Mouse (Mus musculus): ENCODE data around the gene Zer1. TPM values are rescaled to one million over a fixed set of nuclear protein-coding genes. Genes with fewer than 3 reads are reported as not detected.
"Not testable (repeated sequence)": the region's sequence is repeated elsewhere in the genome, so short reads cannot be mapped to it uniquely, and the experiment has no call there.

Gene Zer1
- polyA plus RNA-seq, 1 experiment from 2014 or later = 2.5 TPM

- Histone ChIP-seq H3K36me3 (ENCODE audit: control insufficient read depth, insufficient read depth) (peaks cover 3% of the 10 kb centered on the region; the same call in 1 of the 2 replicates), H3K27ac (ENCODE audit: low read length) (peak overlapping the region; percentile 92), H3K9me3 (replicated peaks; ENCODE audit: control insufficient read depth, low read length) (no peaks in the 10 kb centered on the region), H3K4me2 (ENCODE audit: low read depth, low read length) (peak overlapping the region; percentile 100), H3K27me3 (ENCODE audit: control insufficient read depth, insufficient read depth, low read depth, low read length) (no peaks in the 10 kb centered on the region), H3K9ac (ENCODE audit: low read depth, low read length) (peak overlapping the region; percentile 81), H3K4me1 (ENCODE audit: control insufficient read depth, low read depth, low read length) (peaks cover 44% of the 10 kb centered on the region), H3K4me3 (ENCODE audit: low read depth, low read length) (peak overlapping the region; percentile 80)
- ATAC-seq (ENCODE audit: low read depth) = no peak
- 7% methylated on average over 3 of the region's 3 CpGs for WGBS (ENCODE audit: insufficient replicate concordance)
These were observed 60.6 kb downstream of the Zer1 start for GRCm38 (mm10) chr2:30063791-30064190.

- peak overlapping the region; percentile 100 for H3K4me2 ChIP-seq (ENCODE audit: low read depth, low read length)
- no peaks in the 10 kb centered on the region for H3K9me3 ChIP-seq (replicated peaks; ENCODE audit: control insufficient read depth, low read length)
- H3K4me3 ChIP-seq (ENCODE audit: low read depth, low read length) = peak overlapping the region; percentile 80
- H3K36me3 ChIP-seq (ENCODE audit: control insufficient read depth, insufficient read depth) = no peaks in the 10 kb centered on the region
- H3K9ac ChIP-seq (ENCODE audit: low read depth, low read length) = peak overlapping the region; percentile 81
- peak overlapping the region; percentile 92 for H3K27ac ChIP-seq (ENCODE audit: low read length)
- under 1% methylated on average over 8 of the region's 8 CpGs for WGBS (ENCODE audit: insufficient replicate concordance)
- no peaks in the 10 kb centered on the region for H3K27me3 ChIP-seq (ENCODE audit: control insufficient read depth, insufficient read depth, low read depth, low read length)
- H3K4me1 ChIP-seq (ENCODE audit: control insufficient read depth, low read depth, low read length) = peaks cover 44% of the 10 kb centered on the region
- no peak for ATAC-seq (ENCODE audit: low read depth)
These were observed 61.1 kb downstream of the Zer1 start for GRCm38 (mm10) chr2:30063235-30063634.

GRCm38 (mm10) chr2:30062249-30063093 lies 61.9 kb downstream of the Zer1 start:
- H3K27ac ChIP-seq (ENCODE audit: low read length) = peak overlapping the region; percentile 92
- ATAC-seq (ENCODE audit: low read depth) = 0 out of 2 replicates have a peak, but pooled peaks have one; percentile 5
- H3K36me3 ChIP-seq (ENCODE audit: control insufficient read depth, insufficient read depth) = no peaks in the 10 kb centered on the region
- H3K4me3 ChIP-seq (ENCODE audit: low read depth, low read length) = peak overlapping the region; percentile 80
- H3K4me2 ChIP-seq (ENCODE audit: low read depth, low read length) = peak overlapping the region; percentile 100
- no peaks in the 10 kb centered on the region for H3K27me3 ChIP-seq (ENCODE audit: control insufficient read depth, insufficient read depth, low read depth, low read length)
- H3K4me1 ChIP-seq (ENCODE audit: control insufficient read depth, low read depth, low read length) = peaks cover 42% of the 10 kb centered on the region
- WGBS (ENCODE audit: insufficient replicate concordance) = under 1% methylated on average over 40 of the region's 40 CpGs
- H3K9ac ChIP-seq (ENCODE audit: low read depth, low read length) = peak overlapping the region; percentile 81
- H3K9me3 ChIP-seq (replicated peaks; ENCODE audit: control insufficient read depth, low read length) = no peaks in the 10 kb centered on the region

GRCm38 (mm10) chr2:30061215-30062166 lies 62.9 kb downstream of the Zer1 start:
- no peak for ATAC-seq (ENCODE audit: low read depth)
- peak overlapping the region; percentile 100 for H3K4me2 ChIP-seq (ENCODE audit: low read depth, low read length)
- no peaks in the 10 kb centered on the region for H3K27me3 ChIP-seq (ENCODE audit: control insufficient read depth, insufficient read depth, low read depth, low read length)
- no peaks in the 10 kb centered on the region for H3K9me3 ChIP-seq (replicated peaks; ENCODE audit: control insufficient read depth, low read length)
- peak overlapping the region; percentile 92 for H3K27ac ChIP-seq (ENCODE audit: low read length)
- H3K9ac ChIP-seq (ENCODE audit: low read depth, low read length) = peak overlapping the region; percentile 81
- WGBS (ENCODE audit: insufficient replicate concordance) = 5% methylated on average over 34 of the region's 37 CpGs
- H3K4me1 ChIP-seq (ENCODE audit: control insufficient read depth, low read depth, low read length) = peaks cover 45% of the 10 kb centered on the region
- H3K4me3 ChIP-seq (ENCODE audit: low read depth, low read length) = peak overlapping the region; percentile 80
- H3K36me3 ChIP-seq (ENCODE audit: control insufficient read depth, insufficient read depth) = no peaks in the 10 kb centered on the region

- H3K4me3 ChIP-seq (ENCODE audit: low read depth, low read length) = no peak overlapping the region
- no peaks in the 10 kb centered on the region for H3K36me3 ChIP-seq (ENCODE audit: control insufficient read depth, insufficient read depth)
- H3K27me3 ChIP-seq (ENCODE audit: control insufficient read depth, insufficient read depth, low read depth, low read length) = peaks cover 2% of the 10 kb centered on the region
- no peak overlapping the region for H3K4me2 ChIP-seq (ENCODE audit: low read depth, low read length)
- no peaks in the 10 kb centered on the region for H3K9me3 ChIP-seq (replicated peaks; ENCODE audit: control insufficient read depth, low read length)
- 66% methylated on average over 5 of the region's 5 CpGs for WGBS (ENCODE audit: insufficient replicate concordance)
- H3K4me1 ChIP-seq (ENCODE audit: control insufficient read depth, low read depth, low read length) = peaks cover 21% of the 10 kb centered on the region
- H3K27ac ChIP-seq (ENCODE audit: low read length) = no peak overlapping the region
- no peak overlapping the region for H3K9ac ChIP-seq (ENCODE audit: low read depth, low read length)
- ATAC-seq (ENCODE audit: low read depth) = no peak
These were observed 66.0 kb downstream of the Zer1 start for GRCm38 (mm10) chr2:30058418-30058817.

GRCm38 (mm10) chr2:30057223-30057904 lies 67.0 kb downstream of the Zer1 start, which contains the start of gene Set:
Gene Set (plus strand): TSS chr2:30057378.
- WGBS (ENCODE audit: insufficient replicate concordance) = 37% methylated on average over 11 of the region's 12 CpGs
- H3K36me3 ChIP-seq (ENCODE audit: control insufficient read depth, insufficient read depth) = no peaks in the 10 kb centered on the region
- H3K9me3 ChIP-seq (replicated peaks; ENCODE audit: control insufficient read depth, low read length) = no peaks in the 10 kb centered on the region
- H3K4me3 ChIP-seq (ENCODE audit: low read depth, low read length) = no peak within 1 kb of the TSS
- H3K4me2 ChIP-seq (ENCODE audit: low read depth, low read length) = no peak within 1 kb of the TSS
- no peak within 1 kb of the TSS for H3K9ac ChIP-seq (ENCODE audit: low read depth, low read length)
- peak; percentile 53 for ATAC-seq (ENCODE audit: low read depth)
- H3K27ac ChIP-seq (ENCODE audit: low read length) = no peak within 1 kb of the TSS
- peaks cover 2% of the 10 kb centered on the region for H3K27me3 ChIP-seq (ENCODE audit: control insufficient read depth, insufficient read depth, low read depth, low read length)
- peaks cover 12% of the 10 kb centered on the region for H3K4me1 ChIP-seq (ENCODE audit: control insufficient read depth, low read depth, low read length)

GRCm38 (mm10) chr2:30056736-30057135 lies 67.6 kb downstream of the Zer1 start:
- Histone ChIP-seq H3K4me2 (ENCODE audit: low read depth, low read length) (no peak overlapping the region), H3K9ac (ENCODE audit: low read depth, low read length) (no peak overlapping the region), H3K27me3 (ENCODE audit: control insufficient read depth, insufficient read depth, low read depth, low read length) (peaks cover 2% of the 10 kb centered on the region), H3K36me3 (ENCODE audit: control insufficient read depth, insufficient read depth) (no peaks in the 10 kb centered on the region), H3K4me1 (ENCODE audit: control insufficient read depth, low read depth, low read length) (peaks cover 10% of the 10 kb centered on the region), H3K4me3 (ENCODE audit: low read depth, low read length) (no peak overlapping the region), H3K9me3 (replicated peaks; ENCODE audit: control insufficient read depth, low read length) (no peaks in the 10 kb centered on the region), H3K27ac (ENCODE audit: low read length) (no peak overlapping the region)
- ATAC-seq (ENCODE audit: low read depth) = no peak
- WGBS (ENCODE audit: insufficient replicate concordance) = 79% methylated on average over 3 of the region's 3 CpGs

GRCm38 (mm10) chr2:30055310-30055709 lies 69.1 kb downstream of the Zer1 start:
- WGBS (ENCODE audit: insufficient replicate concordance) = 78% methylated on average over 3 of the region's 3 CpGs
- H3K4me1 ChIP-seq (ENCODE audit: control insufficient read depth, low read depth, low read length); H3K9me3 ChIP-seq (replicated peaks; ENCODE audit: control insufficient read depth, low read length); H3K9ac ChIP-seq (ENCODE audit: low read depth, low read length); ATAC-seq (ENCODE audit: low read depth); H3K4me2 ChIP-seq (ENCODE audit: low read depth, low read length); H3K27me3 ChIP-seq (ENCODE audit: control insufficient read depth, insufficient read depth, low read depth, low read length); H3K36me3 ChIP-seq (ENCODE audit: control insufficient read depth, insufficient read depth); H3K27ac ChIP-seq (ENCODE audit: low read length); H3K4me3 ChIP-seq (ENCODE audit: low read depth, low read length): not testable (repeated sequence)
